Mouse (Mus musculus) lung, adult 2 months (tissue): ENCODE results near the gene Cyp2a22.
"Not testable (repeated sequence)": the region's sequence is repeated elsewhere in the genome, so short reads cannot be mapped to it uniquely, and the experiment has no call there.

ENCODE experiments used
- CTCF ChIP-seq: fragments of 200-500 bp; IDR thresholded peaks from 2 replicates; pipeline ENCODE4 v1.5.1; 2011; ENCODE audit warnings: mild to moderate bottlenecking, low read length, control low read depth; ENCODE audit not compliant: insufficient read depth
- POLR2A ChIP-seq: fragments of 200-500 bp; IDR thresholded peaks from 2 replicates; pipeline ENCODE4 v1.6.1; 2011; ENCODE audit warnings: low read depth, mild to moderate bottlenecking, control low read depth, low read length, borderline replicate concordance; ENCODE audit errors: extremely low read depth

DNA sequence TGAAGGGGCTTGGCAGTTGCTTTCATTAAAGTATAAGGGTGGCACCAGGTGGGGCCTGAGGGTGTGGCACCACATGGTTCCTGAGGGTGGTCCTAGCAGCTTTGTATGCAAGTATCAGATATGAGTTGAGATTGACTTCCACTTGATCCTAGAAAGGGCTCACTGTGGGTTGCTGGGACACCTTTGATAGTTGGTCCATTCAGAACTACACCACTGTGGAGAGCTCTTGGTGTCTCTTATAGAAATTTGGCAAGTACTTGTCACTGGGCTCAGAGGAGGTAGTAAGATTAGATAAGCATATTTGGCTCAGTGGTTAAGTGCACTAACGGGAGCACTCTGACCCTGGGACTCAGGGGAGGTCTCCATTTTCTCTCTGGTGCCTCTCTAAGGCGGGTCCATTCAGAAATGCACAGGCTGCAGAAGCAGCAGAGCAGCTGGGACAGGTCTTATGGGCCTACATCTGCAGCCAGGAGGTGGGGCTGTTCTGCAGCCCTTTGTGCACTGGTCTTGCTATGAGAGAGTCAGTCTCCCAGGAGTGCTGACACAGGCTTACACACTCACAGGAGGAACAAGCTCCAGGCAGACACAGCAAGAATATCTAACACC is 2.2 kb upstream of the Cyp2a22 start:
- TF ChIP-seq POLR2A, CTCF: not testable (repeated sequence)
